Mouse (Mus musculus) testis, adult 2 months (tissue): ENCODE data around the gene Sp4.

Source experiments
- CTCF ChIP-seq: fragments of 200-500 bp; IDR thresholded peaks from 2 replicates; pipeline ENCODE4 v1.5.1; 2012; ENCODE audit warnings: low read depth, mild to moderate bottlenecking, inconsistent platforms, low read length, moderate library complexity; ENCODE audit not compliant: control insufficient read depth, insufficient read depth, insufficient replicate concordance
- POLR2A ChIP-seq: fragments of 200-500 bp; IDR thresholded peaks from 2 replicates; pipeline ENCODE4 v1.6.1; 2012; ENCODE audit warnings: low read depth, mild to moderate bottlenecking, inconsistent platforms, low read length, moderate library complexity; ENCODE audit not compliant: control insufficient read depth

DNA sequence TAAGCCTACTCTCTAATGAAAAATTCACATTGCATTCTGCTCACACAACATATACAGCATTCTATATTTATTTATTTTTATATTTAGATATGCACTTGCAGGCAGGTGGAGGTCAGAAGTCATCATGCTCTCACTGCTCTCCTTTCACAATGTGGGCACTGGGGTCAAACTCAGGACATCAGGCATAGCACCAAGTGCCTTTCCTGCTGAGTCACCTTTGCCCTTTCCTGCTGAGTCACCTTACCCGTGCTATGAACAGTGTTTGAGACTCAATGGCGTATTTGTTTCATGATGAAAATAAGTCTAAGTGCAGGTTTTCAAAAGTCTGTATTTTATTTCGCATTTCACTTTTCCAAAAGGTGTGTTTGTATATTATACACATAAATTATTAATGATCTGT lies 111.7 kb downstream of the Sp4 start:
- TF ChIP-seq POLR2A: no peak
- TF ChIP-seq CTCF: no peak
